Mouse (Mus musculus): ENCODE data around the gene Cd300lg. TPM values are rescaled to one million over a fixed set of nuclear protein-coding genes. Genes with fewer than 3 reads are reported as not detected.

The Cd300lg gene
- polyA plus RNA-seq, 1 experiment from 2014 or later, result 0.46 TPM

DNA sequence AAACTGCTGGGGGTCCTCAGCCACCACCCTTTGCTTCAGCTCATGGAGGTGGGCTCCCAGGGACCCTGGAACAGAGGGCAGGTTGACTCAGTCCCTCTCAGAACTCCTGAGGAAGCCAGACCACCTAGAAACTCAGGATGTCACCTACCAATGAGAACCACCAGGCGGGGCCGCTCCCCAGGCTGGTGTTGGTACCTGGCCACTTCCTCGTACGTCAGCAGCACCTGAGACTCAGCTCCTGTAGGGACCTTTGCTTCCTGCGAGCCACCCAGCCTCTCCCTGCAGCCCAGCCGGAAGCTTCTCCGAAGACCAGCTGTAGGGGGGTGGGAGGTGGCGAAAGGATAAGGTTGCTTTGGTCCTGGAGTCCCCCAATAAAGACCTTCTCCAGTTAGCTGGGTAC lies 32.9 kb upstream of the Cd300lg start:
- no peak overlapping the region for H3K4me2 ChIP-seq (ENCODE audit: low read length)
- no peak overlapping the region for H3K27ac ChIP-seq (ENCODE audit: low read length)
- peaks cover 16% of the 10 kb centered on the region for H3K4me1 ChIP-seq (replicated peaks; ENCODE audit: control insufficient read depth, insufficient read depth, low read length)
- H3K36me3 ChIP-seq (ENCODE audit: control insufficient read depth, insufficient read depth), result peaks cover 18% of the 10 kb centered on the region
- no peak overlapping the region for H3K4me3 ChIP-seq (replicated peaks; ENCODE audit: low read length)
- H3K9ac ChIP-seq (replicated peaks; ENCODE audit: low read depth, low read length), result no peak overlapping the region
- WGBS, result 94% methylated on average over 8 of the region's 8 CpGs
- H3K9me3 ChIP-seq (ENCODE audit: control insufficient read depth, low read length), result no peaks in the 10 kb centered on the region
- no peak for ATAC-seq
- no peaks in the 10 kb centered on the region for H3K27me3 ChIP-seq (replicated peaks; ENCODE audit: control insufficient read depth, insufficient read depth, low read length)

DNA sequence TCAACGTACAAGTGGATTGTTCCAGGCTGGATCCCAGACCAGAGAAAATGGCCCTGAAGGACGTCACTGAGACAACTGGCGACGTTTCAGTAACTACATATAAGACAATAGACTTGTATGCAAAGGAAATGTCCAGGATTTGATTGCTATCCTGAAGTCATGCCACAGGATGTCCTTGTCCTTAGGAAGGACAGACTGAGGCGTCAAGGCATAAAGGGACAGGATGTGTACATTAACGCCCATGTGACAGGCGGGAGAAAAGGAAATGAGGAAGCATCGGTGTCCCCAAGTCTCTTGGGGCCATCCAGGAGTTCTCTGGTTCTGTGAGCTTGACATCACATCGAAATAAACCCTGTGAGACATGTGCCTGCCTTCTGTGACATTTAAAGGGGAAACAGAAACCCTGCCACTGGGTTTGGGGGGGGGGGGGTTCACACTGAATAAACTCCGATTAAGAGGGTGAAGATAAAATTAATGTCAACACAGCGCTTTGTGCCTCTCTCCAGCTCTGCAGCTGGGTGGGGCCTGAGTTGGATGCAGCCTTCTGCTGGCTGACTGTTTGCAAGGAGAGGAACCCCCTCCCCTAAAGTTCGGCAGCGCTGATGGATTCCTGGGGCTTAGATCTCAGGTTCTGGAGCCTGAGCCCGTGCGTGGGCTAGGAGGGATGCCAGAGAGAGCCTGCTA lies 32.2 kb upstream of the Cd300lg start:
- Histone ChIP-seq H3K4me3 (replicated peaks; ENCODE audit: low read length) (no peak overlapping the region), H3K4me2 (ENCODE audit: low read length) (no peak overlapping the region), H3K27me3 (replicated peaks; ENCODE audit: control insufficient read depth, insufficient read depth, low read length) (no peaks in the 10 kb centered on the region), H3K9me3 (ENCODE audit: control insufficient read depth, low read length) (no peaks in the 10 kb centered on the region), H3K27ac (ENCODE audit: low read length) (peak overlapping the region; percentile 82; the same call in 1 of the 2 replicates), H3K4me1 (replicated peaks; ENCODE audit: control insufficient read depth, insufficient read depth, low read length) (peaks cover 16% of the 10 kb centered on the region), H3K36me3 (ENCODE audit: control insufficient read depth, insufficient read depth) (peaks cover 18% of the 10 kb centered on the region), H3K9ac (replicated peaks; ENCODE audit: low read depth, low read length) (no peak overlapping the region)
- 85% methylated on average over 15 of the region's 15 CpGs for WGBS
- no peak for ATAC-seq

DNA sequence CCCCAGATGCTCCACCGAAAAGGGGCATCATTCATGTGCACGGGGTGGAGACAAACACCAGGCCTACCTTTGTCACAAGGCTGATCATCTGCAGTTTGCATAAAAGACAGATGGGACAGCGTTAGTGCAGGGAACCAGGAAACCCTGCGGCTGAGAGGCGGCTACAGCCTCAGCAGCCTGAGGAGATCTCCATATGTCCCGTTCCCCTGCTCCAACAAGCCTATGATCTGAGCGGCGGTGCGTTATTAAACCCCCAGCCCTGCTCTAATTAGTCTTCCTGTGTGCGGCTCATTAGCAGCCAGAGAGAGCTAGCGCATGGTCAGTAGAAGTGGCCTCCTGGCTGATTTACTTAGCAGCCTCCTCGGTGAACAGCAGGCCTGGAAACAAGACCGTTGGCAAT lies 31.2 kb upstream of the Cd300lg start:
- peaks cover 11% of the 10 kb centered on the region for H3K36me3 ChIP-seq (ENCODE audit: control insufficient read depth, insufficient read depth)
- H3K27me3 ChIP-seq (replicated peaks; ENCODE audit: control insufficient read depth, insufficient read depth, low read length), result no peaks in the 10 kb centered on the region
- H3K4me2 ChIP-seq (ENCODE audit: low read length), result no peak overlapping the region
- no peaks in the 10 kb centered on the region for H3K9me3 ChIP-seq (ENCODE audit: control insufficient read depth, low read length)
- no peak overlapping the region for H3K4me3 ChIP-seq (replicated peaks; ENCODE audit: low read length)
- peak overlapping the region; percentile 82 for H3K27ac ChIP-seq (ENCODE audit: low read length)
- H3K9ac ChIP-seq (replicated peaks; ENCODE audit: low read depth, low read length), result no peak overlapping the region
- peak; percentile 90 for ATAC-seq
- WGBS, result 15% methylated on average over 13 of the region's 13 CpGs
- peaks cover 16% of the 10 kb centered on the region for H3K4me1 ChIP-seq (replicated peaks; ENCODE audit: control insufficient read depth, insufficient read depth, low read length)

DNA sequence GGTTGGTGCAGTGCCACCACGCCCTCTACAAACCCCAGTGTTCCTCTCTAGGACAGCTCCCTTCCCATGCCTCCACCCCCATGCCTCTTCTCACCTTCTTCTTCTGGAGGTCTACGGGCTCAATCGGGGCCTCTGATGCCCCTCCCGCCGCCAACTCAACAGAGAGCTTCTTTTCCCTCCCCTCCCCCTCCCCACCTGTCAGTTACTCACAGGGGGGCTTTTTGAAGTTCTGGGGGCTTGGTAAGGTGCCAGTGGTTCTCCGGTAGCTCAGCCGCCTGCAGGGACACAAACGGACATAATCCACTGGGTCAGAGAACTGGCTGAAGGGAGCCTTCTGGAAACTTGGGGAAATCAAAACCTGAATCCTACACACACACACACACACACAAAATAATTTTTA lies 29.8 kb upstream of the Cd300lg start:
- H3K27ac ChIP-seq (ENCODE audit: low read length), result no peak overlapping the region
- H3K4me1 ChIP-seq (replicated peaks; ENCODE audit: control insufficient read depth, insufficient read depth, low read length), result peaks cover 16% of the 10 kb centered on the region
- WGBS, result 51% methylated on average over 8 of the region's 8 CpGs
- H3K4me3 ChIP-seq (replicated peaks; ENCODE audit: low read length), result no peak overlapping the region
- ATAC-seq, result no peak
- H3K9ac ChIP-seq (replicated peaks; ENCODE audit: low read depth, low read length), result no peak overlapping the region
- H3K36me3 ChIP-seq (ENCODE audit: control insufficient read depth, insufficient read depth), result peaks cover 11% of the 10 kb centered on the region
- no peaks in the 10 kb centered on the region for H3K27me3 ChIP-seq (replicated peaks; ENCODE audit: control insufficient read depth, insufficient read depth, low read length)
- no peak overlapping the region for H3K4me2 ChIP-seq (ENCODE audit: low read length)
- H3K9me3 ChIP-seq (ENCODE audit: control insufficient read depth, low read length), result no peaks in the 10 kb centered on the region

DNA sequence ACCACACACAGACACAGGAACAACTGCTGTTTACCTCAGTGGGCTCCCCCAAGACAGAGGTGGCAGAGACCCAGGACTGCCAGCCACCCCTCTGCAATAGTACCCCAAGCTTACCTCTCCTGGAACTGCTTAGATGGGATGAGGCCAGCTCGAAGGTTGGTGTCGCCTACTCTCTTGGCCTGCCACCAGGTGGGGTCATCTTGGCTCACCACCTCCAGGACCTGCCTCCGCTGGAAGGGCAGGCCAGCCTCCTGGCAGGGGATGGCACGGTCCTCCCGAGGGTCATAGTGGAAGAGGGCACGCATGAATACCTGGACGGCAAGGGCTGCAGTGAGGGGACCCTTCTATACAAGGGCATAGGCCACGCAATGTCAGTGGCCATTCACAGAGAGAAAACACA lies 28.1 kb upstream of the Cd300lg start:
- Histone ChIP-seq H3K4me1 (replicated peaks; ENCODE audit: control insufficient read depth, insufficient read depth, low read length) (peaks cover 16% of the 10 kb centered on the region), H3K9me3 (ENCODE audit: control insufficient read depth, low read length) (no peaks in the 10 kb centered on the region), H3K27ac (ENCODE audit: low read length) (no peak overlapping the region), H3K27me3 (replicated peaks; ENCODE audit: control insufficient read depth, insufficient read depth, low read length) (no peaks in the 10 kb centered on the region), H3K9ac (replicated peaks; ENCODE audit: low read depth, low read length) (no peak overlapping the region), H3K36me3 (ENCODE audit: control insufficient read depth, insufficient read depth) (peaks cover 6% of the 10 kb centered on the region; the same call in 1 of the 2 replicates), H3K4me2 (ENCODE audit: low read length) (no peak overlapping the region), H3K4me3 (replicated peaks; ENCODE audit: low read length) (no peak overlapping the region)
- no peak for ATAC-seq
- 88% methylated on average over 8 of the region's 8 CpGs for WGBS

DNA sequence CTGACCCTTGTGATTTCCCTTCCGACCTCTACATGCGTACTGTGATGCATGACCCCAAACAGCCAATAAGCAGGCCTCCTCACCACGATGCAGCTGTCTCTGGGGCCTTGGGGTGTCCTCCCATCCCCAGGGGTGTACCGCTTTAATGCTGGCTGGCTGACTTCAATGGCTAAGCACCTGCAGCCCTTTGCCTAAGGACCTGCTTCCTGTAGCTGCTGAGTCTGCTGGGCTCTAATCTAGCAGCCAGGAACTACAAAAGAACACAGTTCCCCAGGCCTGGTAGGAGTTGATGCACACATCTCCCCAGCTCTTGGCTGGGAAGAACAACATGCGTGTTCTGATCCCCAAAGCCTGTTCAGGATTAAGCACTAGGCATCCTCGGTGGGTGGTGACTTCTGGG lies 25.8 kb upstream of the Cd300lg start:
- no peaks in the 10 kb centered on the region for H3K27me3 ChIP-seq (replicated peaks; ENCODE audit: control insufficient read depth, insufficient read depth, low read length)
- H3K4me1 ChIP-seq (replicated peaks; ENCODE audit: control insufficient read depth, insufficient read depth, low read length), result peaks cover 11% of the 10 kb centered on the region
- H3K9ac ChIP-seq (replicated peaks; ENCODE audit: low read depth, low read length), result no peak overlapping the region
- WGBS, result 56% methylated on average over 6 of the region's 6 CpGs
- no peak overlapping the region for H3K27ac ChIP-seq (ENCODE audit: low read length)
- ATAC-seq, result no peak
- H3K9me3 ChIP-seq (ENCODE audit: control insufficient read depth, low read length), result no peaks in the 10 kb centered on the region
- H3K4me3 ChIP-seq (replicated peaks; ENCODE audit: low read length), result no peak overlapping the region
- no peak overlapping the region for H3K4me2 ChIP-seq (ENCODE audit: low read length)
- H3K36me3 ChIP-seq (ENCODE audit: control insufficient read depth, insufficient read depth), result peaks cover 4% of the 10 kb centered on the region; the same call in 1 of the 2 replicates

DNA sequence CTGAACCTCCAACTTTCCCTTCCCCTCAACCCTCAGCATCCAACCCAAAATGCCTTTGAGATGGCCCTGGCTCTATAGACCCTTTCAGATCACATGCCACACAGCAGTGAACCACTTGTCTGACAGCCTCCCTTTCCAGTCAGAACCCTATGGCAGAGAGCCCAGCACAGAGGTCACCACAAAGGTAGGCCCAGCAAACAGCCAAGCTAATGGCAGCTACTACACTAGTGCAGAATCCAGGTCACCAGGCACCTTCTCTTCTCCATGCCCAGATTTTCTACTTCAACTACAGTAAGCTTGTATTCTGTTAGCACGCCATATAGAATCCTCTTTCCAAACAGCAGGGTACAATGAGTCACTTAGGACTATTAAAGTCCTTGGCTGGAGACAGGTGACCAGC lies 25.2 kb upstream of the Cd300lg start:
- H3K9ac ChIP-seq (replicated peaks; ENCODE audit: low read depth, low read length), result no peak overlapping the region
- peaks cover 4% of the 10 kb centered on the region; the same call in 1 of the 2 replicates for H3K36me3 ChIP-seq (ENCODE audit: control insufficient read depth, insufficient read depth)
- 100% methylated on average over 1 of the region's 1 CpGs for WGBS
- no peak overlapping the region for H3K4me2 ChIP-seq (ENCODE audit: low read length)
- H3K9me3 ChIP-seq (ENCODE audit: control insufficient read depth, low read length), result no peaks in the 10 kb centered on the region
- no peak overlapping the region for H3K27ac ChIP-seq (ENCODE audit: low read length)
- H3K4me1 ChIP-seq (replicated peaks; ENCODE audit: control insufficient read depth, insufficient read depth, low read length), result 0 out of 2 replicates have a peak, but pooled peaks cover 9% of the 10 kb centered on the region
- ATAC-seq, result no peak
- H3K27me3 ChIP-seq (replicated peaks; ENCODE audit: control insufficient read depth, insufficient read depth, low read length), result no peaks in the 10 kb centered on the region
- no peak overlapping the region for H3K4me3 ChIP-seq (replicated peaks; ENCODE audit: low read length)

DNA sequence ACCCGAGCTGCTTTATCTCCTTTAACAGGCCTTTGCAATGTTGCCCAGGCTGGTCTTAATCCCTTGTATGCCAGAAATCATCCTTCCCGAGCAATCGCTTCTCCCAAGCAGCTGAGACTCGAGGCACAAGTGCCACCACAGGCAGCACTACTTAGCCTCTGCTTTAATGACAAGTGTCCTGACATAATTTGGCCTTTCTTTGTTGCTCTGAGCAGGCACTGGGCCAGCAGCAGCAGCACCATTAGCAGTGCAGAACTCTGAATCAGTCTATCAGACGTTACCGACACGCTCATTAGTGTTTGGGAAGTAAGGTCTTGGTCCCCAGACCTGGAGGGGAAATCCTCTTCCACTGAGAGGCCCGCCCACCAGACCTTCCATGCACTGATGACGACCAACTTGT lies 21.6 kb upstream of the Cd300lg start:
- Histone ChIP-seq H3K27ac (ENCODE audit: low read length) (no peak overlapping the region), H3K27me3 (replicated peaks; ENCODE audit: control insufficient read depth, insufficient read depth, low read length) (no peaks in the 10 kb centered on the region)
- ATAC-seq, result no peak

DNA sequence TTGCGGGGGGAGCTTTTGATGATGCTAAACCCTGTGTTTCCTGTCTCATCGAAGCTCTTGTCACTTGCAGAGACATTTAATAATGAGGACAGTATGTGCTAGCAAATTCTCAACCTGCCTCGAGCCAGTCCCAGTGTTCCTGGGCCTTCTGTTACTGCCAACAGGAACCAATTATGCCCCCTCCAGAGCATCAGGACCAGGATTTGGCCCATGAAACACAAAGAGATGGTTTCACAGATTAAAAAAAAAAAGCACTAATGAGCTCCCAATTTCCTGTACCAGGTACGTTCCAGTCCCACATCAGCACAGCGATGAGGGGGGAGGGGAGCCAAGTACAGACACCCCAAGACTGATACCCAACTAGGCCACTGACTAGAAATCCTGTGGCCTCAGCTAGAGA lies 20.1 kb upstream of the Cd300lg start:
- Histone ChIP-seq H3K9ac (replicated peaks; ENCODE audit: low read depth, low read length) (no peak overlapping the region), H3K36me3 (ENCODE audit: control insufficient read depth, insufficient read depth) (0 out of 2 replicates have a peak, but pooled peaks cover 2% of the 10 kb centered on the region), H3K27me3 (replicated peaks; ENCODE audit: control insufficient read depth, insufficient read depth, low read length) (no peaks in the 10 kb centered on the region), H3K4me2 (ENCODE audit: low read length) (no peak overlapping the region), H3K4me1 (replicated peaks; ENCODE audit: control insufficient read depth, insufficient read depth, low read length) (peaks cover 21% of the 10 kb centered on the region), H3K4me3 (replicated peaks; ENCODE audit: low read length) (no peak overlapping the region), H3K27ac (ENCODE audit: low read length) (no peak overlapping the region), H3K9me3 (ENCODE audit: control insufficient read depth, low read length) (no peaks in the 10 kb centered on the region)
- no peak for ATAC-seq
- WGBS, result 70% methylated on average over 5 of the region's 5 CpGs

More for the DNA sequence above, 21.6 kb upstream of the Cd300lg start:
- 27% methylated on average over 9 of the region's 9 CpGs for WGBS
- H3K9me3 ChIP-seq (ENCODE audit: control insufficient read depth, low read length), result no peaks in the 10 kb centered on the region
- 0 out of 2 replicates have a peak, but pooled peaks cover 2% of the 10 kb centered on the region for H3K36me3 ChIP-seq (ENCODE audit: control insufficient read depth, insufficient read depth)
- peaks cover 7% of the 10 kb centered on the region; the same call in 1 of the 2 replicates for H3K4me1 ChIP-seq (replicated peaks; ENCODE audit: control insufficient read depth, insufficient read depth, low read length)
- H3K9ac ChIP-seq (replicated peaks; ENCODE audit: low read depth, low read length), result no peak overlapping the region
- H3K4me3 ChIP-seq (replicated peaks; ENCODE audit: low read length), result no peak overlapping the region
- H3K4me2 ChIP-seq (ENCODE audit: low read length), result no peak overlapping the region

Data from forebrain, embryonic 16.5 days (tissue).